Mouse (Mus musculus) bone marrow, adult 2 months (tissue): ENCODE measurements around the gene Ncor1. TPM values are rescaled to one million over a fixed set of nuclear protein-coding genes. Genes with fewer than 3 reads are reported as not detected.
"Not testable (repeated sequence)": the region's sequence is repeated elsewhere in the genome, so short reads cannot be mapped to it uniquely, and the experiment has no call there.

ENCODE experiments used
- H3K27ac ChIP-seq: fragments of 200-500 bp; 2 replicates; pipeline ENCODE4 v1.5.1; 2012; ENCODE audit warnings: low read depth, mild to moderate bottlenecking, control low read depth, inconsistent platforms, low read length; ENCODE audit not compliant: control insufficient read depth, poor library complexity, insufficient read depth
- H3K4me1 ChIP-seq: fragments of 200-500 bp; 2 replicates; pipeline ENCODE4 v1.6.1; 2011; ENCODE audit warnings: low read length; ENCODE audit not compliant: control insufficient read depth, insufficient read depth
- H3K4me3 ChIP-seq: fragments of 200-500 bp; replicated peaks from 2 replicates; pipeline ENCODE3; 2011; ENCODE audit warnings: mild to moderate bottlenecking, low read depth, low read length, control low read depth; ENCODE audit not compliant: control insufficient read depth
- CTCF ChIP-seq: fragments of 200-500 bp; IDR thresholded peaks from 2 replicates; pipeline ENCODE4 v1.5.1; 2011; ENCODE audit warnings: low read length, control low read depth; ENCODE audit not compliant: control insufficient read depth, insufficient read depth
- POLR2A ChIP-seq: fragments of 200-500 bp; IDR thresholded peaks from 2 replicates; pipeline ENCODE4 v1.6.1; 2011; ENCODE audit warnings: low read depth, mild to moderate bottlenecking, control low read depth, low read length, borderline replicate concordance; ENCODE audit not compliant: control insufficient read depth
- WGBS: fragments of 180-500 bp; shearing (Covaris S2); methylation state at CpG from one replicate; pipeline ENCODE4 v1.1.7; 2018; 5-methylcytosine and 5-hydroxymethylcytosine counted together
- polyA plus RNA-seq: library from polyadenylated mRNA; stranded (reverse); fragments of >200 nt; gene quantifications from 2 replicates; pipeline ENCODE4 v1.2.4, GENCODE M21; 2011; ENCODE audit warnings: low replicate concordance; ENCODE audit not compliant: missing spikeins, insufficient read depth, insufficient read length

Gene Ncor1
- polyA plus RNA-seq, 1 experiment: 172 TPM

DNA sequence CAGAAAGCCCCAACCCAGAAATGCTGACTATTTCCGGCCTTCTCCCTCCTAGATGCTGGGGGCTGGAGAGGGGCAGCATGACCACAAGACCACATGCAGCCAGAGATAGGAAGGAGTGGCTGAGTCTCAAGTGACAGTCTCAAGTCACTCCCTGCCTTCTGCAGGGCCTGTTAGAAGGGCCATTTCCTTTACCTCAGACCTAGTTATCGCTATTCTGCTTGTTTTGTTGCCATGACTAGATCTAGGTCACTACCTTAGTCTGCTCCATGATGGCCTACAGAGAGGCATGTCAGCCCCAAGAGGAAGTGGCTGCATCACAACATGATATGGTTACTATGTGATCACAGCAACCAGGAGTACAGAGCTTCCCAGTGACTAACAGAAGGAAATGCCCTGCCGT lies 8.2 kb upstream of the Ncor1 start:
- 24% methylated on average over 3 of the region's 3 CpGs for WGBS
- Histone ChIP-seq H3K4me3 (no peak overlapping the region), H3K4me1 (peaks cover 3% of the 10 kb centered on the region; the same call in 1 of the 2 replicates), H3K27ac (peak overlapping the region; percentile 15; the same call in 1 of the 2 replicates)
- no peak for TF ChIP-seq POLR2A
- TF ChIP-seq CTCF: no peak

DNA sequence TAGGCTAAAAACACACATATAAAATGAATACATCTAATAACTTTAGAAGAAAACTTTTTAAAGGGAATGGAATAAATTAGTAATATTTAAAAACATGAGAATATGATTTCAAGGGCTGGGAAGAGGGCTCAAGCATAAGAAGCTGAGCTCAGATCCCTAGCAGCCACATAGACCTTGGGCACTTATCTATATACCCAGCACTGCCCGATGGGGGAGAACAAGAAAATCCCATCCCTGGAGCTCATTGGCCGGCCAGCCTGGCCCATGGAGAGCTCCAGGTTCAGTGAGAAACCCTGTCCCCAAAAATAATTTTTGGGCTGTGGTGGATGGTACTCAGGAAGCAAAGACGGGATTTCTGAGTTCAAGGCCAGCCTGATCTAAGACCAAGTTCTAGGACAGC lies 7.5 kb upstream of the Ncor1 start:
- H3K4me1 ChIP-seq: peaks cover 3% of the 10 kb centered on the region; the same call in 1 of the 2 replicates
- no peak overlapping the region for H3K4me3 ChIP-seq
- TF ChIP-seq CTCF (no peak), POLR2A (no peak)
- H3K27ac ChIP-seq: no peak overlapping the region
- 65% methylated on average over 3 of the region's 3 CpGs for WGBS

DNA sequence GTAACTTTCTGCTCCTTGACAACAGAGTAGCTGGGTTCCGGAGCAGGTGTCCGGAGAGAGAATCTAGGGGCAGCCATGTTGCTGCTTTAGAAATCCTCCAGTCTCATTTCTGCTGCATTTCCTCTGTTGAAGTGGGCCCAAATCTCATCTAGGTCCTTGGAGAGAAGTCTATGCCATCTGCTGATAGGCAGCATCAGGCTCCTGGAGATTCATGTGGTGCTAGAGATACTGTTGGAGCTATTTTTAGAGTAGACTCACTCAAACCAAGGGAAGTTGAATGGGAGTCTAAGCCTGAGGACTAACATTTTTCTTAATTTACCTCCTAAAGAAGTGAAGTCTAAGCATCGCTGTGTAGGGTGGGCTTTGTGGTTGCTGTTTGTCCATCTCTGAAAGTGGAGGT lies 6.4 kb upstream of the Ncor1 start:
- TF ChIP-seq POLR2A (no peak), CTCF (no peak)
- H3K27ac ChIP-seq: no peak overlapping the region
- H3K4me3 ChIP-seq: no peak overlapping the region
- 57% methylated on average over 3 of the region's 3 CpGs for WGBS
- peaks cover 2% of the 10 kb centered on the region; the same call in 1 of the 2 replicates for H3K4me1 ChIP-seq

DNA sequence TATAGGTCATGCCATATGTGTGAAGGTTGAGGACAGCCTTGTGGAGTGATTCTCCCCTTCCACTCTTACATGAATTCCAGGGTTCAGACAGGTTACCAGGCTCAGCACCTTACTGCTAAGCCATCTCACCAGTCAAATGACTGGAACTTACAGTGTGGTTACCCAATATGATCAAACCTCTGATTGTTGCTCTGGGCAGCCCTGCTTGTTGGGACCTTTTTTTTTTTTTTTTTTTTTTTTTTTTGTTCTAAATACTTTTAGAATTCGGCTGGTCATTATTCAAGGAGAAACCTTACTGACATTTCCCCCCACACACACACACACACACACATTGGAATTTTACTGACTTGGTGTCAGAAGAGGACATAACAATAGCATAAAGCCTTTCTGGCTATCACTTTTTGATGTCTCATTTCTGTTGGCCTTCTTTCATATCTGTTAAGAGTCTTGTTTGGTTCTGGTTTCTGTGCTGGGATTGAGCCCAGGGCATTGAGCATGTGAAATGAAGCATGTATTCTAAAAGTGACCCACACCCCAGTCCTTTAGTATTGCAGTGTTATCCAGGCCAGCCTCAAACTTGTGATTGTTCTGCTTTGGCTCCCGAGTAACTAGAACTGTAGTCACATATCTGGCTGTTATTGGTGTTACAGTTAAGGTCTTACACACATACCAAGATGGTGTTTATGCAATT lies 5.0 kb upstream of the Ncor1 start:
- H3K4me3 ChIP-seq: no peak overlapping the region
- 46% methylated on average over 2 of the region's 2 CpGs for WGBS
- peaks cover 2% of the 10 kb centered on the region; the same call in 1 of the 2 replicates for H3K4me1 ChIP-seq
- no peak overlapping the region for H3K27ac ChIP-seq
- TF ChIP-seq CTCF: no peak
- no peak for TF ChIP-seq POLR2A

- not testable (repeated sequence) for H3K4me3 ChIP-seq, H3K4me1 ChIP-seq, H3K27ac ChIP-seq
- WGBS: 92% methylated on average over 1 of the region's 1 CpGs
Observed at GRCm38 (mm10) chr11:62462529-62462928, 4.2 kb upstream of the Ncor1 start.

DNA sequence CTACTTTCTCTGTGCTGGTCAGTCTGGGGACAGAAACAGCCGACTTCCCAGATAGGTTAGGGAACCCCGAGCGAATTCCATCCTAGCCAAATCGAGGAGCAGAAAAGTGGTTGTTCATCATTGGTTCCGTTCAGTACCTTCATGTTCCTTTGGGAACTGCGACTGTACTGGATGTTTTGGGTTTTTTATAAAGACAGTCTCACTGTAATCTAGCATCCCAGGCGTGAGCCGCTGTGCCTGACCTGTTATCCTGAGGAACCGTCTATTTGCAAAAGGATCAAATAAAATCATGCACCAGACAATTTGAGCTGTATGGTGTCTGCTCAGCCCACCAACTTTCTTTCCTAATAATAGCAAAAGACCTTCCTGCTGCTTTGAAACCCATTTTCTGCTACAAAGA lies 439 bp upstream of the Ncor1 start:
- peak overlapping the region; percentile 78 for H3K4me3 ChIP-seq
- WGBS: 3% methylated on average over 9 of the region's 9 CpGs
- peak overlapping the region; percentile 100 for H3K27ac ChIP-seq
- no peaks in the 10 kb centered on the region; the same call in 1 of the 2 replicates for H3K4me1 ChIP-seq
- TF ChIP-seq POLR2A (no peak), CTCF (no peak)

GRCm38 (mm10) chr11:62457891-62458270 lies 460 bp downstream of the Ncor1 start:
- Histone ChIP-seq H3K4me3 (peak overlapping the region; percentile 78), H3K27ac (peak overlapping the region; percentile 100), H3K4me1 (no peaks in the 10 kb centered on the region; the same call in 1 of the 2 replicates)
- under 1% methylated on average over 18 of the region's 18 CpGs for WGBS
- no peak for TF ChIP-seq CTCF
- no peak for TF ChIP-seq POLR2A

GRCm38 (mm10) chr11:62457241-62457890 lies 975 bp downstream of the Ncor1 start:
- no peaks in the 10 kb centered on the region; the same call in 1 of the 2 replicates for H3K4me1 ChIP-seq
- TF ChIP-seq POLR2A (peak; percentile 98), CTCF (no peak)
- WGBS: under 1% methylated on average over 73 of the region's 73 CpGs
- peak overlapping the region; percentile 78 for H3K4me3 ChIP-seq
- H3K27ac ChIP-seq: peak overlapping the region; percentile 100
